Mouse (Mus musculus) thymus, postnatal 14 days (tissue): Measurements from ENCODE around the gene Lipe.
"Not testable (repeated sequence)": the region's sequence is repeated elsewhere in the genome, so short reads cannot be mapped to it uniquely, and the experiment has no call there.

ENCODE experiments used
- DNase-seq: peaks from one replicate; pipeline ENCODE4 v3.0.0; 2021

Lipe gene

DNA sequence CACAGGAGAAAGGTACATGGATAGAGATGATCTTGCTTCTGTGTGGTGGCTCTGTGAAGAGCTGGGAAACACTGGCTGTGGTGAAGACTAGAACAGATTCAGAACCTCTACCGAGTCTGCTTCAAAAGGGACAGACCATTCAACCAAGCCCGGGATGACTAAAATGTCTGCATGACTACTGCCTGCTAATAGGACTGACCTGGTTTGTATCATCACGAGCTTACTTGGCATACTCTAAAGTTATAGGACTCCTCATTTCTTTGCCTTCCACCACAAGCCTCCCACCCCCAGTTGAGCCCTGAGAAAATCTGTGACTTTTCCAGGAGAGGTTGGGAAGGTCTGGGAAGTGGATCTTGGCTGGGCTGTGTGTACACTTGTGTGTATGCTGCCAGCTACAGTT lies 13.4 kb upstream of the Lipe start:
- DNase-seq, result no peak

DNA sequence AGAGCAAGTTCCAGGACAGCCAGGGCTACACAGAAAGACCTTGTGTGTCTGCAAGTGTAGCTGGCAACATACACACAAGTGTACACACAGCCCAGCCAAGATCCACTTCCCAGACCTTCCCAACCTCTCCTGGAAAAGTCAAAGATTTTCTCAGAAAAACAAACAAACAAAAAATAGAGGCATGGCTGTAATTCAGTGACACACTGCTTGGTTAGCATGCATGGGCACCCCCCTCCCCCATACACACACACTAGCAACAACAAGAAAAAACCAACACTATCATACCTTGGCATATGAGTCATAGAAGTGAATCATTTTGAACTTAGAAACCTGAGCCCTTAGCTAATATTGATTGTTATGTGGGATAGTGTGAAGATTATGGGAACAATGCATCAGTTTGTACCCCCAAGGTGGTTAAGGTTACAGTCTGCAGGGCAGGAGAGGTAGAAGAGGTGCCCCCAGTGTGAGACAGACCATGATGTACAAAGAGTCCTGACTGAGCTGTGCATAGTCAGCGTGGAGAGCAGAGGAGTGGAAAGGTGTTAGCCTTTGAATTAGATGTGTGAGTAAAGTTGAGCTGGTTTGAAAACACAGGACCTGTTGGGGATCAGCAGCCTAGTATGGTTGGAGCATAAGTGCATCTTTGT lies 12.6 kb upstream of the Lipe start:
- no peak for DNase-seq

DNA sequence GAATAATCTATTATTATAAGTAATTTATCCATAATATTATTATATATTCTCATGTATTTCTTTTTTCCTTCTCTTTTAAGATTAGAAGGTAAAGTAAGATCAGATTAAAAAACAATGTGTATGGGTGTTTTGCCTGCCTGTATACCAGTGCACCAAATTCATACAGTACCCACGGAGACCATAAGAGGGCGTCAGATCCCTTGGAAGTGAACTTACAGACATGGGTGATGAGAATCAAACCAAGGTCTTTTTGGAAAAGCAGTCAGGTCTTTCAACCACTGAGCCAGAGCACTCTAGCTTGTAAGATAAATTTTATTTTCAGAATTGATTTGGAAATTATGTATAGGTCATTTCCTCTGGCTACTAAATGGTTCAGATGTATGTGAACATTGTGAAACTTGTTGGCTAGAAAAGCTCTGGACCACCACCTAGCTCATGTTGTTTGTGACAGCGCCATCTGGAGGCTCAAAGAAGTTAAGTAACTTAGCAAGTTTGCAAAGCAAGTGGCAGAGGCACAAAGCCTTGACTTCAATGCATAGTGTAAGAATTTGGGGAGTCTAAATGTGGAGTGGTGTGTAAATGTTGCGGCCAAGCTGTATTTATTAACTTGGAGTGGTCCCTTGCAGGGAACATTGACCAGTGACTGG lies 10.7 kb upstream of the Lipe start:
- DNase-seq, result peak; percentile 56

DNA sequence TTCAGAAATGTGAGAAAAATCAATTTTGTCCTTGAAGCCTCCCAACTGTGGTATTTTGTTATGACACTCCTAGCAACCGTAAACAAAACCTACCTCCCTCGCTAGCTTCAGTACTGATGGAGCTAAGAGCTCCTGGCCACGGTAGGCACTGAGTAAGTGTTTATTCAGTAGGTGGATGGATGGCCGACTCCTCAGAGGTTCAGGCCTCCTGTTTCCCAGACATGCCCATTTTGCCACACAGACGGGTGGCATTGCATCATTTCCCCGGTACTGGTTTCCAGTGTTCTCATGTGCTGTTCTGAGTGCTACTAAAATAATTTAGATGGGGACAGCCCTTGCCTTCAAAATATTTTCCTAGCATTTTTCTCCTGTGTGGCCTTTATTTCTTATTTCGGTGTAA lies 8.0 kb upstream of the Lipe start:
- DNase-seq, result no peak

DNA sequence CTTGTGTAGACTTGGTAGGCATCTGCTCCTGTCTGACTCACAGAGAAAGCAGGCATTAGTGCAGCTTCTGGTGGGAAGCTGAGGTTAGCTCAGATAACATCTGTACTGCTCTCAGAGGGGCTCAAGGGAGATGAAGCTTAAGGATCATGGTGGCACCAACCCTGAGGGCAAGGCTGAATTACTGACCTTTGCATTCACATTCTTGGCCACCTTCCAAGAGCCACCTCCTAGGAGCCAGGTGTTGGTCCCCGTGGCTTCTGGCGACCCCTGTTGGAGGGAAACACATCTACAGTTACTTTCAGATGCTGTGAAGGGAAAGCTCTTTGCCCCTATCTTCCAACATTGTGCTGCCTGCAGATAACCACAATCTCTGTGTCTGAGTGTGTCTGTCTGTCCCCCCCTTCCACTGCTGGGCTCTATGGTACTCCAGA lies 4.2 kb upstream of the Lipe start:
- peak; percentile 59 for DNase-seq

DNA sequence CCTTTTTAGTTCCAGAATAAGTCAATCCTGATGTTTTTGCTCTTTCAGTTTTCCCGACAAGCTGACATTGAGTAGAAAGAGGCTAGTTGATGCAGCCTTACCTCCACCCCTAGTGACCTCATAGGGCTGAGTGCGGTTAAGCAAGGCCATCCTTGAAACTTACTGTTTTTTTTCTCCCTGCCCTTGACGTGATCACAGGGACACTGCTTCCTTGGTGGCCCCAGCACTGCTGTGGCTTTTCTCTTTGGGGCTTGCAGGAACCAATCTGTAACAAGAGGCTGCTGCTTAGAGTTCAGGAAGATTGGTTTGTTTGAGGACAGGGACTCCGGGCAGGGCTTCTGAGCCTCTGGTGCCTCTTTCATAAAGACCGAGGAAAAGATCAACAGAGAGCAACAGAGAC lies 3.5 kb upstream of the Lipe start:
- no peak for DNase-seq

DNA sequence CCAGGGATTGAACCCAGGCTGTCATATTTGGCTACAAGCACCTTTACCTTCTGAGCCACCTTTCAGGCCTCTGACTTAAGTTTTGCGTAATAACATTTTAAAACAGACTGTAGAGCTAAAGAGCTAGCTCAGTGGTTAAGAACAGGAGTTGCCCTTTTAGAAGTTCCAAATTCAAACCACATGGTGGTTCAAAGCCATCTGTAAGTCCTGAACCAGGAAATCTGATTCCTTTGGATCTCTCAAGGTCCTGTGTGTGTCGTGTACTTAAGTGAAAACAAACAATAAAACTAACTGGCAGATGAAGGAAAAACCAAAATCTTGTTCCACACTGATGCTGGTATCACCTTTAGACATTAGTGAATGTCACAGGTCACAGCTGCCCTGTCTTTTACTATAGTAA lies 3.0 kb upstream of the Lipe start:
- DNase-seq, result no peak

DNA sequence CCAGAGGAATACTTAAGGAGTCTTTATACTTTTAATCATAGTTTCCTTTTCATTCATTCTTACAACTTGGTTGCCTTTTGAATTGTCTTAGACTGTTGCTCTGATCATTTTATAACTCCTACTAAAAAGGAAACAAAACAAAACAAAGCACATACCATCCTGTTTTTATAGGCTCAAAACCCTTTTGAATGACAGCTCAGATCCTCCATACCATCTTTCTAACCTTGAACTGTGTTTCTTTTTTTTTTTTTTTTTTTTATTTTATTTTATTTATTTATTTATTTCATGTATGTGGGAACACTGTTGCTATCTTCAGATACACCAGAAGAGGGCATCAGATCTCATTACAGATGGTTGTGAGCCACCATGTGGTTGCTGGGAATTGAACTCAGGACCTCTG lies 518 bp upstream of the Lipe start:
- not testable (repeated sequence) for DNase-seq

DNA sequence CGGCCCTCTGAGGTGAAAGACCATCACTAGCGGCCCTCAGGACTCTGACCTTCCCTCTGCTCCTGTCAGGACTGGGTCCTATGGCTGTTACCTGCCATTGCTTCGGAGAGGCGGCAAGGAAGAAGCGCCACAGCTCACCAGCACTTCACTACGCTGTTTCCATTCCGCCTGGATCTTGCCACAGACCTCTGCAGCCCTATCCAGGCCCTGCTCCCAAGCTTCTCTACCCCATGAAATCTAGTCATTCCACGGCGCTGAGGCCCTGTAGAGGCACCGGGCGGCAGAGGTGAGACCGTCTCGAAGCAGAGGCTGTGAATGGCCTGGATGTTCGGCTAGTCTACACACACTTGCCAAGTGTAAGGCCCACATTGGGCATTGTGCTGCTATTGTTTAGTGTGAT lies 1.9 kb downstream of the Lipe start:
- peak; percentile 23 for DNase-seq

DNA sequence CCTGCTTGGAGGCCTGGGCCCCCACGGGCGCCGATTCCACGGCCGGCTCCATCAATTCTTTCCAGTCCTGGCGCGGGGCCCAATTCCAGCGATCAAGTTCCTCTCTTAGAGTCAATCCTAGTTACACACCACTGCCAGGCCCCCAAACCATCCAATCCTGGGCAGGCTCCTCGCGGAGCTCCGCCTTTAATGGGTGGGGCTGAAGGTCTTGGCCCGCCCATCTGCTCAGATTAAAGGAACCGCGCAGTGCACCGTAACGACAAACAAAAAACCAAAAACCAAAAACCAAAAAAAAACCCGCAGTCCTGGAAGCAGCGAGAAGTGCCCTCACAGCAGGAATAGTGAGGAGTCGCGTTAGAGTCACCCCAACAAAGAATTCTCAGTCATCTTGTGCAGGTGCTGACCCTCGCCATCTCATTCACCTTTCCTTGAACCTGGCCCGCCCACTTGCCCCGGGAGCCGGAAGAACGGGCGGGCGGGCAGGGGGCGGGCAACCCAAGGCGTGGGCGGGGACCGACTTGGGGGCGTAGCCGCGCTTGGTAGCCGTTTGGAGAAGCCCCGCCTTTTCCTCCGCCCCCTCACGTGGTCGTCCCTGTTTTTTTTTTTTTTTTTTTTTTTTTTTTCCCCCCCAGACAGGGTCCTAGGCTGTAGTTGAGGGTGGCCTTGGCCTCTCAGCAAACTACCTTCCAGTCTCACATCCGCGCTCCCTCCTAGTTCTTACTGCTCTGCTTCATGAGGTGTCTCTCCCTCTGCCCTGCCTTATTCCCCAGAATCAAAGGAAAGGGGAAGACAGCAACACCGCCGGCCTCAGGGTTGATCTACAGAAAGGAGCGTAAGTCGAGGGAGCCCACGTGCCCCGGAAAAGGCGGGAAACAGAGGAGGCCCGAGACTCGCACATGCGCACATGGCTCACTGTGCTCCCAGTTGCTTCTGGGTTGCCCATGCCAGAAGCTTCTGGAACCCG lies 2.7 kb downstream of the Lipe start:
- DNase-seq, result peak; percentile 94

DNA sequence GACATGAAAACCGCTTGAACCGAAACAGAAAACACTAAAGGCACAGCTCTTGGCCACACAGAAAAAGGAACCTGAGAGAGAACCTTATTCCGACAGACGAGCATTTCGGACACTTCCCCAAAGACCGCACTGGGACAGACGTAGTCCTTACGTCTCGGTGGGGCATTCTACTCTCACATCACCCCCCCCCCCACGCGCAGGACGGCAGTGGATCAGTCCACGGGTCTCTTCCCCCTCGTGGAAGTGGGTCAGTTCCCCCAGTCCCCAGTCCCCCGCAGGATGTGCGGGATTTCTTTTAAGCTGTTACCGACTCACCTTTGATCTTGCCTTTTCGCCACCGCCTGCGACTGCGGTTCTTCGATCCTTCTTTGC lies 3.3 kb downstream of the Lipe start:
- no peak for DNase-seq

DNA sequence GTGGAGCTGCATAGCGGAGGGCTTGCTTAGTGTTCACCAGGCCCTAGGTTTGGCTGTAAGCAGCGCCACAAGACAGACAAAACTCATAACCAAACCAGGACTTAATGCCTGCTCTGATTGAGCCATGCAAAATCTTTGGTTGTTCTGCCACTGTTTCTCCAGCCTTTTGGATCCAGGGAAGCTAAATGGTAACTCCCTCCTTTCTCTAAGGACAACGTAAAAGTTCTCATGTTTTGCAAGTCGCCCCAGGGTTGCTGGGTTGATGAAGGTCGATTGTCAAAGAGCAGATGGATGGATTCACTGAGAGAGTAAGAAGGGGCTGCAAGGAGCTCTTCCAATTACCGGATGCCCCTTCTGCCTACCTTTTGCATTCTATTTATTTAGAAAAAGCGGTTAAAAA lies 3.8 kb downstream of the Lipe start:
- DNase-seq, result no peak

DNA sequence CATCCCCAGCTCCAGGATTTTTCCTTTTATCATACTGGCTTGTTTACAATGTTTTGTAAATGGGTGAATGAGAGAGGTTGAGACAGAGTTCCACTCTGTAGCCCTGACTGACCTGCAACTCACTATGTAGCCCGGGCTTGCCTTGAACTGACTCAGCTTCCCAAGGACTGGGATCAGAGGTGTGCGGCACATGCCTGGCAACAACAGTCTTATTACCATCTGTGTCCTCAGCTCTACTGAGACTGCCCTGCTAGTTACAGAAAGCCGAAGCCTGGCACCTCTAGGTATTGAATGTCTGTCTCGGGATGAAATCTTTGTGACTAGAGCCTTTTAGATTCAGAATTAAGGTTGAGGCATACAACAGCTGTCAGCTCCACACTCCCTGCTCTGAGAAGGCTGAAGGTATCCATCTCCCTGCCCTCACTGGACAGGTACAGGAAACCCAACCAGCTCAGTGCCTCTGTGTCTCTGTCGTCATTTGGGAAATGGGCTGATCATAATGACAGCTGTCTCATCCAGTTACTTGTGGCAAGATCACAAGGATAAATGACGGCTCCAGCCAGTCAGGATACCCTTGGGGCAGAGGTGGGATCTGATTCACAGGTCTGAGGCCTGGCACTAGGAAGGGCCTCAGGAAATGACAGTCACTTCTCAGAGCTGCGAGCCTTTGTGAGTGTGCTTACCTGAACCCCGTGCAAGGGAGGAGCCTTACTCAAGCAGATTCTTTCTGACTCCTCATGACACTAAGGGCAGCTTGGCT lies 4.9 kb downstream of the Lipe start:
- DNase-seq, result no peak

DNA sequence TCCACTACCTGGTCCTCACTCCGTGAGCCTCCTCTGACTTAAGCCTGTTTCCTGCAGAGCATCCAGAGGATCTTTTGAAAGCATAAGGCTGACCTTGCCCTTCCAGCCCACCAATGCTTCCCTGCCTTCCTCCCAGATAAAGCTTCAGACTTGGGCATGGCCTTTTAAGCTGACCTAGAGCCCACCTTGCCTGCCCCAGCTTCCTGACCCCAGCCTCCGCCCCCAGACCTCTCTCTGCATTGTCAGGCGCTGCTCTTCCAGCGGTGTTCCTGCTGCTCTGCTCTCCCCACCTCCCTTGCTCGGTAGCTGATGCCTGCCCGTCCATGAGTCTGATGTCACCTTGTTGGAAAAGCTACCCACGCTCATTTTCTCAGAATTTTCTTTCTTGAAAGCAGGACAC lies 5.7 kb downstream of the Lipe start:
- DNase-seq, result no peak

DNA sequence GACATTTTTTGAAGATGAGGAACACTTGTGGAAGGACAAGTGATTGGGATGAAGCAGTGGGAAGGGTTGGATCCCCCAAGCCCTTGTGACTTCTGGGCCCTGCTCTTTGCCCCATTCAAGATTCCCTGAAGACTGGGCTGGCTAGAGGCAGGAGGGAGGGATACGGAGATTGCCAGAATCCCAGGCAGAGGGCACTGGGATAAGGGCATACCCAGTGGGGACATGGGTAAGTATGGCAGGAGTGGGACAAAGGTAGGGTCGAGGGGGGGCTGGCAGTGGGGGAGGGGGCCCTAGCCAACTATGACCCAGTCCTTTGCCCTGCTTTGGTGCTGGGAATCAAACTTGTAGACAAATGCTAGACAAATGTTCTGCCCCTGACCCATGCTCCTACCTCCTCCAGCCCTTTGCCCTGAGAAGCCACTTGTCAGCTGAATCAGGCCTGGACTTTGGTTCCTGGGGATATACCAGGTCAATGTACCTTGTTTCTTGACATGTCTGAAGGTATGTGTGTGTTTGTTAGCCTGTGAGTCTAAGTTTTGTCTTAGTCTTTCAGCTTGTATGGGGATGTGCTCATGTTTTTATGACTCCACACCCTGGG lies 6.6 kb downstream of the Lipe start:
- no peak for DNase-seq

DNA sequence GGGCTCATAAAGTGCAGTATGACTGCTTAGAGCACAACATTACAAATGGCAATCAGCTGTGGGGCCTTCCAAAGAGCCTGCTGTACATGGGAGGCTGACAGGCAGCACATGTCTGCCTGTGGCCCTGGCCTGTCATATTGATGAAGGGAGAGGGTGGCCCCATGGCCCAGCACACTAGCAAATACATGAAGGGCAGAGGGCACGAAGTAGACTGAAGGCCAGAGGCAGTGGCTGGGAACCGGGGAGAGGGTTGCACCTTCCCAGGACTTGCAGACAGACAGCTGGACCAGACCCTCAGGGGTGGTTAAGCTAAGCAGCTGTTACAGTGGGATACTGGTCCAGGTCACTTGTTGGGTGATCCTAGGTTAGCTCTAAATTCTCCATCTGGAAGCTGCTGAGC lies 7.5 kb downstream of the Lipe start:
- no peak for DNase-seq

DNA sequence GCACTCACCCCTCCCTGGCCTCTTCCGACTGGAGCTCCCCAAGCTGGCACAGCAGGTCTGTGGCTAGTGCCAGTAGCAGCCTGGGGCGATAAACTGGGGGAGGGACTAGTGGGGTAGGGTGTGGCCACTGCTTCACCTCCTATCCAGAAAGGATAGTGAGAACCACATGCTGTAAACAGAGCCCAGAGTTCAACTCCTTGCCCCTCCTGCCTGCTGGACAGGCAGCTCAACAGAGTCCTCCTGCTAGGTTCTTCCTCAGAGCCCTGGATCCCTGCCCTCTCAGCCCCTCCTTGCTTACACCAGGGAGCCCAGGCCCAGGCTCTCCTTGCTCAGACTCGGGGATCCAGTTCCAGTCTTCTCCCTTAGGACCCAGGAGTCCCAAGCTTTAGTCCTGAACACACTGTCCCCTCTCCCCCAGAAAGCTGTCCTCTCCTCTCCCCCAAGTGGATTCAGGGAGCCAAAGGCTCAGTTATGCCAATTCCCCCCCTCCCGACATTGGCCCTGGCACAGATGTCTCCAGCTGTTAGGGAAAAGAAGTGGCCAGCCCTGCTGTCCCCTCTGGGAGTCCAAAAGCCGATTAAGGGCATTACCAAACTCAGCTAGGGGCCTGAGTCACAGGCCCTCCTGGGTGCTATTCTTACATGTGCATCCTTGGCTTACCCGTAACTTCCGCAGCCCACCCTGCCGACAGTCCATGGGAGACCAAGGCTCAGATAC lies 8.3 kb downstream of the Lipe start:
- no peak for DNase-seq

DNA sequence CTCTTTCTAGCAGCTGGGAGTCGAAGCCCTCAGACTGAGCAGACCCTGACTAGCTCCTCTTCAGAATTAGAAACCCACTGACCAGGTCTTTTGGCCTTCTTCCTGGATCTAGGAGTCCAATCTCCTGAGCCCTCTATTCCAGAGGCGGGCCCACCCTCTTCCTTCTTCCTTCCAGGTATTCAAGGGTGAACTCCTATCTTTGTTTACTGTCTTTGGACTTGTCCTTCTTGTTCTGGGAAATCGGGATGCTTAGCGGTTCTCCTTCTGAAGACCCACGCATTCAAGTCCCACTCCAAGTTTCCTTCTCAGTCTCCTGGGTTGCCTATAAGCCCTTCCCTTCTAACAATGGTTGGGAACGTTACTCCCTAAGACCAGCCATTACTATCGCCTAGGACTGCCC lies 9.6 kb downstream of the Lipe start:
- DNase-seq, result no peak

DNA sequence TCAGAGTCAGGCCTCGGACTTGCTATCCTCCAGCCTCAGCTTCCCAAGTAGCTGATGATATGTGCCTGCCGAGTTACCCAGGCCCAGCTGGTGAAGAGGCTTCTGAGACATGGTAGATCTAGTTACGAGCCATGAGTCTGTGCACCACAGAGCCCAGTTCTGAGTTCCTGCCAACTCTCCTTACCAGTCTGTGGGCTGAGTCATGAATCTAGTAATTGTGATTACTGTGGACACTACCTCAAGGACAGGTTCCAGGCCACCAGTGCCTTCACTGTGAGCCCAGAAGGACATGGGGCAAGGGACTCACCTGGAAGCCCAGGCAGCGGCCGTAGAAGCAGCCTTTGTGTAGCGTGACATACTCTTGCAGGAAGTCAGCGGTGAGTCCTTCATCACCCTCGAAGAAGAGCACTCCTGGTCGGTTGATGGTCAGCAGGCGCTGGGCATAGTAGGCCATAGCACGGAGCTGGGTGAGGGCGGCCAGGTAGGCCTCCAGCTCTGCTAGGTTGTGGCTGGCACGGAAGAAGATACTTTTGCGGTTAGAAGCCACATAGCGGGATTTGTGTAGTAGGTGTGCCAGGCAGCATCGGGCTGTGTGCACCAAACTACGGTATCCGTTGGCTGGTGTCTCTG lies 10.6 kb downstream of the Lipe start:
- DNase-seq, result no peak

DNA sequence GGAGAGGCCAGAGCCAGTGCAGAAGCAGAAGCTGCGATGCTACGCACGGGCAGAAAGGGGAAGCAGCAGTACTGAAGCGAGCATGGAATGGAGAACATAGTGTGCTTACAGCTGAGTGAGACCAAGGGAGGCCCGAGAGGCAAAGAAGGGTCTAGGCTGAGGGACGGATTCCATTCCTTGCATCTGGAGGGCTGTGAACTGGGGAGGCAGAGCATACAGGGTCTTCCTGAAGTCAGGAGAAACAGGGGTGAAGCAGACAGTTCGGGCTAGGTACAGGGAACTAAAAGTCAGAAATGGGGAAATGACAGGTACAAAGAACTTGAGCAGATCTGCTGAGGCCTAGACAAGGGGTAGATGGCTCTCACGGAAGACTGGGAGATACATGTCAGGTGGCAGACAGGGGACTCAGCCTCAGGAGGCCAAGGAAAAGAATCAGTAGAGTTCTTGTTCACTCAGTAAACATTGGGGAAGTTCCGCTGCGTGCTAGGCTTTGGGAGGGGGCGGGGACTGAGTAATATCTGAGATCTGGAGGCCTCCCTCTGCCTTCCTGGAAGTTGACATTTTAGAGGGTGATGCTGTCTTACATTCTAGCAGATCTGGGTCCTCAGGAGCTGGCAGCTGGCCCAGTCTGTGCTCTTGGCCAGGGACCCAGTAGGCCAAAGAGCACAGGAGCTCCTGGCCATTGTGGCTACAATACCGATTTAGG lies 12.5 kb downstream of the Lipe start:
- peak; percentile 42 for DNase-seq

DNA sequence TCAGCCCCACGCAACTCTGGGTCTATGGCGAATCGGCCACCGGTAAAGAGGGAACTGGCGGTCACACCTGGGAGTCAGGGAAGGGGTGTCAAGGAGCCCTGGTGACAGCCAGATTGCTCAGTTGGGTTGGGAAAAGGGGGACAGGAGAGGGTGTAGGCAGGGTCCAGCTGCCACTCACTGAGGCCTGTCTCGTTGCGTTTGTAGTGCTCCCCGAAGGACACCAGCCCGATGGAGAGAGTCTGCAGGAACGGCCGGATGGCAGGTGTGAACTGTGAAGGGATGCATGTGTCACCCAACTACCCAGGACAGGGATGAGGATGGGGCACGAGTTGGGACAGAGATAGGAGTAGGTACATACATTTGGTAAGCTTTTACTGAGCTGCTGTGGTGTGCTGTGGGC lies 13.3 kb downstream of the Lipe start:
- DNase-seq, result no peak
